30 mouse cellular contexts compared by ENCODE assay signal in genomic region chr4:141471491-141471890, GRCm38 (mm10). TPM values are rescaled to one million over a fixed set of nuclear protein-coding genes. Genes with fewer than 3 reads are reported as not detected.
DNase-seq lines count a peak whose midpoint lies in the region; ATAC-seq and TF ChIP-seq lines count a peak whose summit lies in the region.
"Had no signal": no experiment of that assay in that cellular context is flagged by ENCODE, and none has a peak within 500 bp of the region (broad histone marks: within the 10 kb centered on the region; RNA-seq: fewer than 3 reads in every experiment).

No protein-coding gene starts in this region.

- no peak for TF ChIP-seq CTCF in G1E (IDR thresholded peaks at IDR 0.05; ENCODE audit: low read depth, low read length)

- H3K9me3 ChIP-seq in G1E (replicated peaks): peaks cover 53% of the 10 kb centered on the region
- no peaks in the 10 kb centered on the region; the same call in 1 of the 2 replicates for H3K9me3 ChIP-seq in embryonic facial prominence, embryonic 10.5 days
- H3K9me3 ChIP-seq: embryonic facial prominence, embryonic 13.5 days; forebrain, embryonic 12.5 days; forebrain, embryonic 15.5 days; heart, embryonic 13.5 days; hindbrain, embryonic 15.5 days; intestine, embryonic 15.5 days had no signal

- H3K36me3 ChIP-seq in G1E (replicated peaks): peaks cover 97% of the 10 kb centered on the region
- H3K36me3 ChIP-seq in embryonic facial prominence, embryonic 10.5 days (replicated peaks): peaks cover 98% of the 10 kb centered on the region

- no peak overlapping the region for H3K27ac ChIP-seq in embryonic facial prominence, embryonic 10.5 days (replicated peaks)
- H3K27ac ChIP-seq: embryonic facial prominence, embryonic 13.5 days; forebrain, embryonic 12.5 days; forebrain, embryonic 15.5 days; heart, embryonic 10.5 days; heart, embryonic 13.5 days; hindbrain, embryonic 12.5 days; hindbrain, embryonic 15.5 days; intestine, embryonic 15.5 days had no signal

- ATAC-seq in G1E (ENCODE audit: extremely low read depth, insufficient number of reproducible peaks, low FRiP score, poor library complexity, severe bottlenecking): no peak
- ATAC-seq: intestine, embryonic 15.5 days; Patski had no signal

- peaks cover 2% of the 10 kb centered on the region for H3K4me1 ChIP-seq in G1E (ENCODE audit: insufficient read depth, low read depth, low read length)
- H3K4me1 ChIP-seq in embryonic facial prominence, embryonic 10.5 days: no peaks in the 10 kb centered on the region
- H3K4me1 ChIP-seq: embryonic facial prominence, embryonic 13.5 days; forebrain, embryonic 12.5 days; forebrain, embryonic 15.5 days; heart, embryonic 13.5 days; hindbrain, embryonic 15.5 days; intestine, embryonic 15.5 days had no signal

- H3K4me3 ChIP-seq in G1E (ENCODE audit: low read depth, low read length): peak overlapping the region; percentile 43
- no peak overlapping the region for H3K4me3 ChIP-seq in embryonic facial prominence, embryonic 10.5 days
- H3K4me3 ChIP-seq: embryonic facial prominence, embryonic 13.5 days; erythroblast, embryonic 14.5 days; forebrain, embryonic 12.5 days; forebrain, embryonic 15.5 days; heart, embryonic 10.5 days; heart, embryonic 13.5 days; hindbrain, embryonic 12.5 days; hindbrain, embryonic 15.5 days; intestine, embryonic 15.5 days had no signal

- 95% methylated on average over 16 of the region's 16 CpGs for WGBS in embryonic facial prominence, embryonic 10.5 days

- DNase-seq in cerebellum, adult 11-12 months: peak; percentile 41
- no peak for DNase-seq in cerebellum, postnatal 36 days
- peak; percentile 91 for DNase-seq in heart, adult 11 months
- no peak for DNase-seq in heart, adult 8-10 months (ENCODE audit: low spot score)
- no peak for DNase-seq in G1E (ENCODE audit: low spot score)
- DNase-seq in embryonic facial prominence, embryonic 10.5 days (ENCODE audit: low spot score): no peak
- DNase-seq: adrenal gland, postnatal 10 days; adrenal gland, postnatal 36 days; cerebellum, adult 11 months; cerebellum, adult 8-10 months; gastrocnemius, postnatal 14 days; heart, adult 18-20 months; heart, postnatal 14 days; heart, postnatal 4 days; kidney, adult 11 months had no signal

- peaks cover 6% of the 10 kb centered on the region; the same call in 1 of the 2 replicates for H3K27me3 ChIP-seq in G1E (ENCODE audit: insufficient read depth, low read length)
- H3K27me3 ChIP-seq in embryonic facial prominence, embryonic 10.5 days (replicated peaks; ENCODE audit: low read depth, poor library complexity, severe bottlenecking): no peaks in the 10 kb centered on the region
- H3K27me3 ChIP-seq: embryonic facial prominence, embryonic 13.5 days; forebrain, embryonic 12.5 days; forebrain, embryonic 15.5 days; heart, embryonic 13.5 days; hindbrain, embryonic 12.5 days; hindbrain, embryonic 15.5 days; intestine, embryonic 15.5 days; Patski had no signal

RNA-seq across cellular contexts. Expression of gene Zbtb17, which starts 27.0 kb away (rescaled TPM):
- total RNA-seq in heart, adult 8-10 months (2022): 10 to 100 TPM; 24.8 to 28.4 (median 26.5) TPM
- total RNA-seq in G1E (2014; fragmentation: Nextera tagmentation) (10.9 and 11.8 TPM in 2 replicates), G1E (2017) (15.9 and 22.8 TPM in 2 replicates)
- 51.4 and 61.1 TPM in 2 replicates for polyA plus RNA-seq in G1E (2012)
- 59.6 and 62.3 TPM in 2 replicates for polyA plus RNA-seq in embryonic facial prominence, embryonic 10.5 days (2016; fragmentation: Nextera tagmentation; extraction: Ambion mirVana)

RNA-seq across cellular contexts. Expression of gene Srarp, which starts 35.6 kb away (rescaled TPM):
- 1 to 10 TPM in 1 of 4 experiments, under 1 TPM in 3; 0.82 to 1.5 (median 0.93) TPM for total RNA-seq in heart, adult 8-10 months (2022)
- total RNA-seq in G1E (2014; fragmentation: Nextera tagmentation): not detected in 2 replicates
- not detected in 2 replicates for total RNA-seq in G1E (2017)
- polyA plus RNA-seq in G1E (2012): not detected in 2 replicates
- polyA plus RNA-seq in embryonic facial prominence, embryonic 10.5 days (2016; fragmentation: Nextera tagmentation; extraction: Ambion mirVana): not detected in 2 replicates
- total RNA-seq: adrenal gland, postnatal 10 days; adrenal gland, postnatal 36 days; common myeloid progenitor, adult 5-6 weeks; ES-E14; gastrocnemius, postnatal 14 days; gastrocnemius, postnatal 4 days; heart, postnatal 4 days had no signal
- polyA plus RNA-seq: embryonic facial prominence, embryonic 13.5 days; erythroblast, embryonic 14.5 days; forebrain, embryonic 12.5 days; forebrain, embryonic 15.5 days; heart, embryonic 10.5 days; heart, embryonic 13.5 days; heart, embryonic 16.5 days; hindbrain, embryonic 12.5 days; intestine, embryonic 15.5 days had no signal

RNA-seq across cellular contexts. Expression of gene Hspb7, which starts 50.9 kb away (rescaled TPM):
- 1,000 to 10,000 TPM; 1,512 to 1,942 (median 1,609) TPM for total RNA-seq in heart, adult 8-10 months (2022)
- total RNA-seq in G1E (2014; fragmentation: Nextera tagmentation): not detected in 2 replicates
- not detected in 2 replicates for total RNA-seq in G1E (2017)
- polyA plus RNA-seq in G1E (2012): not detected in 2 replicates
- 0.15 TPM in 1 of 2 replicates, not detected in the other for polyA plus RNA-seq in embryonic facial prominence, embryonic 10.5 days (2016; fragmentation: Nextera tagmentation; extraction: Ambion mirVana)
- total RNA-seq: common myeloid progenitor, adult 5-6 weeks; ES-E14 had no signal
- polyA plus RNA-seq: embryonic facial prominence, embryonic 13.5 days; erythroblast, embryonic 14.5 days; forebrain, embryonic 12.5 days; forebrain, embryonic 15.5 days; hindbrain, embryonic 12.5 days; hindbrain, embryonic 15.5 days had no signal

RNA-seq across cellular contexts. Expression of gene Clcnkb, which starts 55.7 kb away (rescaled TPM):
- total RNA-seq in heart, adult 8-10 months (2022): 1 to 10 TPM in 1 of 4 experiments, under 1 TPM in 3; 0.33 to 1.5 (median 0.59) TPM
- not detected in 2 replicates for total RNA-seq in G1E (2014; fragmentation: Nextera tagmentation)
- 0.05 TPM in 1 of 2 replicates, not detected in the other for total RNA-seq in G1E (2017)
- polyA plus RNA-seq in G1E (2012): not detected in 2 replicates
- polyA plus RNA-seq in embryonic facial prominence, embryonic 10.5 days (2016; fragmentation: Nextera tagmentation; extraction: Ambion mirVana): 0.15 TPM in 1 of 2 replicates, not detected in the other
- total RNA-seq: adrenal gland, adult 18-20 months; adrenal gland, postnatal 10 days; adrenal gland, postnatal 36 days; common myeloid progenitor, adult 5-6 weeks had no signal
- polyA plus RNA-seq: embryonic facial prominence, embryonic 13.5 days; erythroblast, embryonic 14.5 days; forebrain, embryonic 12.5 days; forebrain, embryonic 15.5 days; hindbrain, embryonic 12.5 days; hindbrain, embryonic 15.5 days; intestine, embryonic 15.5 days had no signal

Comparison
In these comparisons a context has a peak if more than half of its experiments do, and no peak if none do; other contexts are left out.
1. DNase-seq: peak in cerebellum, adult 11-12 months (single experiment) and heart, adult 11 months (single experiment); none in cerebellum, postnatal 36 days (0 of 2), heart, adult 8-10 months (single experiment), G1E (single experiment) and embryonic facial prominence, embryonic 10.5 days (single experiment).
2. RNA of gene Hspb7, which starts 50.9 kb away (total RNA-seq): 1,512 to 1,942 TPM in heart, adult 8-10 months; not detected in G1E; every median in the first group is over 1,000 times any median in the second.